Mouse (Mus musculus): Measurements from ENCODE around the gene Sipa1. TPM values are rescaled to one million over a fixed set of nuclear protein-coding genes. Genes with fewer than 3 reads are reported as not detected.

The Sipa1 gene
- polyA plus RNA-seq, 1 experiment = 13.7 TPM

DNA sequence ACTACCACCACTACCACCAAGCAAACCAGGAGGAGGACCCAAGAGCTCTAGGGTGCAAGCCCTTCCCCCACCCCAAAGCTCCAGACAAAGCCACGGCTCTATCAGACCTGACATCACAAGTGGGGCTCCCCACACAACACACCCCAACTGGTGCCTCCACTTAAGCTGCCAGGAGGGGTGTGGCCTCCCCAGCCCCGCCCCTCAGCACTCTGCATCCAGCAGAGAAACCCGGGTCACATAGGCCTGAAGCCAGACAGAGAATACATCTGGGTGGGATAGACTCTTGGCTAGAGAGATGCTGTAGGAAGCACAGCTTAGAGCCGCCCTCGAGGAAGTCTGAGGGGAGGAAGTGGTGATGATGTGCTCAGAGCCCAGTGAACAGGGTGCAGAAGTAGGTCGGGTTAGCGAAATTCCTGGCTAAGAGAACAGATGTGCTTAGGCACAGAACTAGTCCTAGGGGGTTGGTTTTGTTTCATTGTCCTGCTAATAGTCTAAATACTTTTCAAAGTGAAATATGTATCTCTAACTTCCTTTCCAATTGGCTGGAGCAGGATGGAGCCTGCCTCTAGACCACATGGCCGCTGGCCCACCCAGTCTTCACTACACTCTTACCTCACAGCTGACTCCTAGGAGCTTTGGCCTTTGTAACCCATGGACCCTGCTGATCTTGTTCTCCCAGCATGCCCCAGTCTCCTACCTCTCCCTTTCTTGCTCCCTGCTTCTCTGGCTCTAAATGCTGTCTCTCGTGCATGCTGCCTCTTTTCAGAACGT is 41.5 kb upstream of the Sipa1 start:
- no peak overlapping the region for H3K4me3 ChIP-seq (ENCODE audit: low read depth, low read length)
- H3K36me3 ChIP-seq (ENCODE audit: control insufficient read depth, insufficient read depth, low read length, poor library complexity, severe bottlenecking) = no peaks in the 10 kb centered on the region
- peaks cover 4% of the 10 kb centered on the region for H3K4me1 ChIP-seq (ENCODE audit: control insufficient read depth, insufficient read depth, low read length)
- peak overlapping the region; percentile 28; the same call in 1 of the 2 replicates for H3K9ac ChIP-seq (ENCODE audit: low read depth, poor library complexity, severe bottlenecking)
- H3K27me3 ChIP-seq (ENCODE audit: control insufficient read depth, insufficient read depth, low read length, poor library complexity, severe bottlenecking) = no peaks in the 10 kb centered on the region
- TF ChIP-seq POLR2A (IDR thresholded peaks at IDR 0.05; ENCODE audit: insufficient read depth, low read length) = peak; percentile 31
- TF ChIP-seq EP300 (IDR thresholded peaks at IDR 0.05; ENCODE audit: insufficient read depth, low read depth, low read length) = no peak
- TF ChIP-seq CTCF (IDR thresholded peaks at IDR 0.05; ENCODE audit: low read depth, low read length) = no peak
- H3K9me3 ChIP-seq (replicated peaks; ENCODE audit: control insufficient read depth, insufficient read depth, low read length, poor library complexity, severe bottlenecking) = no peaks in the 10 kb centered on the region
- H3K27ac ChIP-seq (ENCODE audit: insufficient read depth, low read length) = no peak overlapping the region

DNA sequence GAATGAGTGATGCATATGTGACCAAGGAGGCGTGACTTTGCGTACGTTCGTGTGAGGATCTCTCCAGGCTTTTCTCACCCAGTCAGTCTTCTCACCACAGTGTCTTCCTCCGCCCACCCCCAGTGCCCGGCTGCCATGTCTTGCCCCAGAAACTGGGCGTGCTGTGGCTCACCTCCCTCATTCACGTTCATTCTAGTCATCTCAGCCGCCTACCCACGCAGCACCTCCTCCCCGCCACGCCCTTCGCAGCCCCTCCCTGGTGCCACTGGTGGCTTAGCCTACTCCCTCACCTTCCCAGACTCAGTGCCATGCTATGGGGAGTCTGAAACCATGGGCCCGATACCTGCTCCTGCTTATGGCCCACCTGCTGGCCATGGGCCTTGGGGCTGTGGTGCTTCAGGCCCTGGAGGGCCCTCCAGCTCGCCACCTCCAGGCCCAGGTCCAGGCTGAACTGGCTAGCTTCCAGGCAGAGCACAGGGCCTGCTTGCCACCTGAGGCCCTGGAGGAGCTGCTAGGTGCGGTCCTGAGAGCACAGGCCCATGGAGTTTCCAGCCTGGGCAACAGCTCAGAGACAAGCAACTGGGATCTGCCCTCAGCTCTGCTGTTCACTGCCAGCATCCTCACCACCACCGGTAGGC is 40.8 kb upstream of the Sipa1 start, which contains the start of gene Kcnk7:
Kcnk7 (plus strand) TSS at position 205 of the 638 bp plus-strand sequence.
- H3K4me1 ChIP-seq (ENCODE audit: control insufficient read depth, insufficient read depth, low read length) = peaks cover 4% of the 10 kb centered on the region
- no peak for TF ChIP-seq EP300 (IDR thresholded peaks at IDR 0.05; ENCODE audit: insufficient read depth, low read depth, low read length)
- TF ChIP-seq CTCF (IDR thresholded peaks at IDR 0.05; ENCODE audit: low read depth, low read length) = no peak
- TF ChIP-seq POLR2A (IDR thresholded peaks at IDR 0.05; ENCODE audit: insufficient read depth, low read length) = no peak
- no peaks in the 10 kb centered on the region for H3K9me3 ChIP-seq (replicated peaks; ENCODE audit: control insufficient read depth, insufficient read depth, low read length, poor library complexity, severe bottlenecking)
- no peaks in the 10 kb centered on the region for H3K36me3 ChIP-seq (ENCODE audit: control insufficient read depth, insufficient read depth, low read length, poor library complexity, severe bottlenecking)
- H3K27me3 ChIP-seq (ENCODE audit: control insufficient read depth, insufficient read depth, low read length, poor library complexity, severe bottlenecking) = no peaks in the 10 kb centered on the region
- no peak within 1 kb of the TSS for H3K27ac ChIP-seq (ENCODE audit: insufficient read depth, low read length)
- no peak within 1 kb of the TSS for H3K4me3 ChIP-seq (ENCODE audit: low read depth, low read length)
- H3K9ac ChIP-seq (ENCODE audit: low read depth, poor library complexity, severe bottlenecking) = 0 out of 2 replicates have a peak within 1 kb of the TSS, but pooled peaks have one; percentile 28

DNA sequence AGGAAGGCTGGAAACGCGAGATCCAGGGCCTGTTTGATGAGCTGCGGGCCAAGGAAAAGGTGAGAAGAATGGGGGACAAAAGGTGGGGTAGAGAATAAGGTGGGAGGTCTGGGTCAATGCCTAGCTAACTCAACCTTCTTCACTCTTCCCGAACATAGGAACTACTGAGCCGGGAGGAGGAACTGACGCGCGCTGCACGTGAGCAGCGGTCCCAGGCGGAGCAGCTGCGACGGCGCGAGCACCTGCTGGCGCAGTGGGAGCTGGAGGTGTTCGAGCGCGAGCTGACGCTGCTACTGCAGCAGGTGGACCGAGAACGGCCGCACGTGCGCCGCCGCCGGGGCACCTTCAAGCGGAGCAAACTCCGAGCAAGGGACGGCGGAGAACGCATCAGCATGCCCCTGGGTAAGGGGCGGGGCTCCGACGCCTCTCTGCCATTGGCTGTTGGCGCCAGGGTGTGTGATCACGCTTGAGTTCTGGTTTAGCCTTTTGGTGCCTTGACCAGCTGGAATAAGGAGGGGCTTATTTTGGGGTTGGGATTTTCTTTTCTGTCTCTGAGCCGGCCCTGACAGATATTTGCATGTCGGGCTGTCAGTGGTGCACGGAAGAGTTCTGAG is 32.4 kb upstream of the Sipa1 start:
- H3K9me3 ChIP-seq (replicated peaks; ENCODE audit: control insufficient read depth, insufficient read depth, low read length, poor library complexity, severe bottlenecking) = no peaks in the 10 kb centered on the region
- TF ChIP-seq CTCF (IDR thresholded peaks at IDR 0.05; ENCODE audit: low read depth, low read length) (no peak), POLR2A (IDR thresholded peaks at IDR 0.05; ENCODE audit: insufficient read depth, low read length) (no peak), EP300 (IDR thresholded peaks at IDR 0.05; ENCODE audit: insufficient read depth, low read depth, low read length) (0 out of 2 replicates have a peak, but pooled peaks have one; percentile 5)
- H3K27ac ChIP-seq (ENCODE audit: insufficient read depth, low read length) = no peak overlapping the region
- H3K9ac ChIP-seq (ENCODE audit: low read depth, poor library complexity, severe bottlenecking) = no peak overlapping the region
- peak overlapping the region; percentile 47 for H3K4me3 ChIP-seq (ENCODE audit: low read depth, low read length)
- H3K36me3 ChIP-seq (ENCODE audit: control insufficient read depth, insufficient read depth, low read length, poor library complexity, severe bottlenecking) = no peaks in the 10 kb centered on the region
- H3K4me1 ChIP-seq (ENCODE audit: control insufficient read depth, insufficient read depth, low read length) = peaks cover 2% of the 10 kb centered on the region
- H3K27me3 ChIP-seq (ENCODE audit: control insufficient read depth, insufficient read depth, low read length, poor library complexity, severe bottlenecking) = no peaks in the 10 kb centered on the region

DNA sequence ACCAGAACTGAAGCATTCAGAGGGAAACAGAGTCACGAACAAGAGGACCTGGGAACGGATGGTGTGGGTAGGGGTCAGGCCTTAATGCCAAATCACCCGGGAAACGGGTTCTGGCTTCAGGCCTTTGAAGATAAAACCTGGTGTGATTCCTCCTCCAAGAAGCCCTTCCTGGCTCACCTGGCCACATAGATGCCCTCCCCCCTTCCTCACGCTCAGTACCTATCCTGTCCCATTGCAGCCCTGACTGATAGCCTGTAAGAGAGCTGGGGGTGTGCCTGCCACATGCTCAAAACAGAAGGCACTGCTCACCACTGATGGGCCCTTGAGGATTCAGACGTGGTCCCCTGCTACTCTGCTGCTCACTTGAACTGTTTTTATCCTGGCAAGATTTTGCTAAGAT is 30.3 kb upstream of the Sipa1 start:
- Histone ChIP-seq H3K9ac (ENCODE audit: low read depth, poor library complexity, severe bottlenecking) (no peak overlapping the region), H3K4me3 (ENCODE audit: low read depth, low read length) (no peak overlapping the region), H3K4me1 (ENCODE audit: control insufficient read depth, insufficient read depth, low read length) (peaks cover 2% of the 10 kb centered on the region), H3K36me3 (ENCODE audit: control insufficient read depth, insufficient read depth, low read length, poor library complexity, severe bottlenecking) (no peaks in the 10 kb centered on the region), H3K27me3 (ENCODE audit: control insufficient read depth, insufficient read depth, low read length, poor library complexity, severe bottlenecking) (no peaks in the 10 kb centered on the region), H3K9me3 (replicated peaks; ENCODE audit: control insufficient read depth, insufficient read depth, low read length, poor library complexity, severe bottlenecking) (no peaks in the 10 kb centered on the region), H3K27ac (ENCODE audit: insufficient read depth, low read length) (no peak overlapping the region)
- TF ChIP-seq CTCF (IDR thresholded peaks at IDR 0.05; ENCODE audit: low read depth, low read length) (no peak), EP300 (IDR thresholded peaks at IDR 0.05; ENCODE audit: insufficient read depth, low read depth, low read length) (no peak), POLR2A (IDR thresholded peaks at IDR 0.05; ENCODE audit: insufficient read depth, low read length) (no peak)

DNA sequence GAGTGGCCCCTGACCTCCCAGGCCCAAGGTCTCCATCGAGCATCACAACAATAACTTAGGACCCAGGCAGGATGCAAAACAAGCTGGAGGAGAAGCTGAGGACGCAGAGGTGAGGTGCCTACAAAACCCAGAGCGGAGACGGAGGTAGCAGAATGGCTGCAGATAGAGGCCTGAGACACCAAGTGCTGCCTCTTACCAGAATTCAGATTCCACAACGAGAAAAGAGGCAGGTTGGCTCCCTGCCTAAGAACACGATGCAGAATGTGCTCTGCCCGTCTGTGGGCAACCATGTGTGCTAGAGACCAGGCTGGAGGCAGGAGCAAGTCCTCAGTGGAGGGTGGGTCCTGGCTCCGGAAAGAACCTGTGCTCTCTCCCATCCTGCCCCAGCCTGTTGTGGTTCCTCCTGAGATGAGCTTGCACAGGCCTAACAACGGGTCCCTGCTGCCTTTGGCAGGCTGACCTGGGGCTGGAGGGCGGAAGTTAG is 29.4 kb upstream of the Sipa1 start:
- Histone ChIP-seq H3K27ac (ENCODE audit: insufficient read depth, low read length) (no peak overlapping the region), H3K36me3 (ENCODE audit: control insufficient read depth, insufficient read depth, low read length, poor library complexity, severe bottlenecking) (no peaks in the 10 kb centered on the region), H3K9ac (ENCODE audit: low read depth, poor library complexity, severe bottlenecking) (no peak overlapping the region), H3K4me1 (ENCODE audit: control insufficient read depth, insufficient read depth, low read length) (peaks cover 2% of the 10 kb centered on the region), H3K27me3 (ENCODE audit: control insufficient read depth, insufficient read depth, low read length, poor library complexity, severe bottlenecking) (no peaks in the 10 kb centered on the region), H3K4me3 (ENCODE audit: low read depth, low read length) (no peak overlapping the region), H3K9me3 (replicated peaks; ENCODE audit: control insufficient read depth, insufficient read depth, low read length, poor library complexity, severe bottlenecking) (no peaks in the 10 kb centered on the region)
- no peak for TF ChIP-seq POLR2A (IDR thresholded peaks at IDR 0.05; ENCODE audit: insufficient read depth, low read length)
- TF ChIP-seq EP300 (IDR thresholded peaks at IDR 0.05; ENCODE audit: insufficient read depth, low read depth, low read length) = no peak
- TF ChIP-seq CTCF (IDR thresholded peaks at IDR 0.05; ENCODE audit: low read depth, low read length) = no peak
